Mouse (Mus musculus): Measurements from ENCODE around the gene Per2. TPM values are rescaled to one million over a fixed set of nuclear protein-coding genes. Genes with fewer than 3 reads are reported as not detected.
A peak's percentile ranks its signal among the peaks of the same experiment; 100 is the strongest.

Gene Per2
- 3.2 and 4.1 TPM in 2 replicates for polyA plus RNA-seq (2014; fragmentation: Nextera tagmentation; extraction: Ambion mirVana)

DNA sequence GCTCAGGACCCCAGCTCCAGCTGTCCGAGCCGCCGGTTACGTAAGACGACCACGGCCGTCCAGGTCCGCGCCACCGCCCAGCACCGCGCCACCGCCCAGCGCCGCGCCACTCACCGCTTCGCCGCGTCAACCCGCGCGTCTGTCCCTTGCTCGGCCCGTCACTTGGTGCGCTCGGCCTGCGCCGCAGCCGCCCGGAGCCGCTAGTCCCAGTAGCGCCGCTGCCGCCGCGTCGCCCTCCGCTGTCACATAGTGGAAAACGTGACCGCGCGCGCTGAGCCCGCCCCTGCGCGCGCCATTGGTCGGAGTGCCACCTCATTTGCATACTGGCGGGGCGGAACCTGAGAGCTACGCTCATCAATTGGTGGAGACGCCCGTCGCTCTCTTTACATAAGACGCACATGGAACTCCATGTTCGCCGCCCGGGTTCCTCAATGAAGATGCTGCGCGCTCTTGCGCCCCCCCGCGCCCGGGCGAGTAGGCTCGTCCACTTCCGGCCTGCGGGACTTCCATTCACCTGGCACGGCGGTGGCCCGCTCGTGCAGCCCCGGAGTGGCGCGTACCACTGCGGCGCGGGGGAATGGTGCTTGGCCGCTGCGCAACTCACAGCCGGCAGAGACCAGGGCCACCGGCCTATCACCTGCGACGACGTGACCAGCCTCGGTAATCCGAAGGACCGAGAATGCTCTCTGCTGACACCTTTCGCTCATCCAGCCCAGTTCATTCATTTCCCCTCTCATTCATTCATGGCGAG is at the start of gene Per2:
TSS of gene Per2 (minus strand) at position 266 of the 751 bp plus-strand sequence.
- DNase-seq (ENCODE audit: low spot score), result peak; percentile 100
- H3K4me2 ChIP-seq (ENCODE audit: low read depth), result peak within 1 kb of the TSS; percentile 74
- H3K36me3 ChIP-seq (ENCODE audit: control insufficient read depth, insufficient read depth, low read length), result no peaks in the 10 kb centered on the region
- ATAC-seq (ENCODE audit: insufficient read depth, low FRiP score, low TSS enrichment), result peak; percentile 97
- peaks cover 23% of the 10 kb centered on the region for H3K4me1 ChIP-seq (ENCODE audit: control insufficient read depth, insufficient read depth, low read length)
- H3K9me3 ChIP-seq (ENCODE audit: control insufficient read depth, low read length), result no peaks in the 10 kb centered on the region
- H3K27me3 ChIP-seq (ENCODE audit: control insufficient read depth, insufficient read depth, low read length), result 0 out of 2 replicates have a peak, but pooled peaks cover 2% of the 10 kb centered on the region
- H3K4me3 ChIP-seq (ENCODE audit: low read depth, low read length), result peak within 1 kb of the TSS; percentile 61
- H3K9ac ChIP-seq (ENCODE audit: low read length), result peak within 1 kb of the TSS; percentile 57
- under 1% methylated on average over 91 of the region's 91 CpGs for WGBS
- peak within 1 kb of the TSS; percentile 60 for H3K27ac ChIP-seq (ENCODE audit: low read depth, low read length)

DNA sequence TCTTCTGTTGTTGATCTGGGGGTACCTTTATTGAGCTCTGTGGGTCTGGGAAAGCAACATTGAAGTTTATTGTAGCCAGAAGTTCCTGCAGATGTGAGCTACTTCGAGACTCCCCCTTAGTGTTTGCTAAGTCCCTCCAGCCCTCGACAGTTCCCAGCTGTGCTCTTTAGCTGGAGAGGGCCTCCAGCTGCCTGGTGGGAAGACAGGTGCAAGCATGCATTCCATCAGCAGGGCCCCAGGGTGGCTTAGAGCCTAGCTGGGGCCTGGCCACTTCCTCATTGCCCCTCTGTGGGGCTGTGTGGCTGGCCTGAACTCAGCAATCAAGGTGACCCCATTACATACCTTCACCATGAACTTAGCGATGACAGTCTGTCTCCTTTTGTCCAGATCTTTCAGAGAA is 45.5 kb upstream of the Per2 start:
- Histone ChIP-seq H3K9ac (ENCODE audit: low read length) (no peak overlapping the region), H3K27ac (ENCODE audit: low read depth, low read length) (no peak overlapping the region), H3K4me1 (ENCODE audit: control insufficient read depth, insufficient read depth, low read length) (no peaks in the 10 kb centered on the region), H3K27me3 (ENCODE audit: control insufficient read depth, insufficient read depth, low read length) (no peaks in the 10 kb centered on the region), H3K4me3 (ENCODE audit: low read depth, low read length) (no peak overlapping the region), H3K4me2 (ENCODE audit: low read depth) (no peak overlapping the region), H3K9me3 (ENCODE audit: control insufficient read depth, low read length) (no peaks in the 10 kb centered on the region), H3K36me3 (ENCODE audit: control insufficient read depth, insufficient read depth, low read length) (peaks cover 7% of the 10 kb centered on the region)
- no peak for ATAC-seq (ENCODE audit: insufficient read depth, low FRiP score, low TSS enrichment)
- WGBS, result 76% methylated on average over 3 of the region's 3 CpGs
- DNase-seq (ENCODE audit: low spot score), result no peak

DNA sequence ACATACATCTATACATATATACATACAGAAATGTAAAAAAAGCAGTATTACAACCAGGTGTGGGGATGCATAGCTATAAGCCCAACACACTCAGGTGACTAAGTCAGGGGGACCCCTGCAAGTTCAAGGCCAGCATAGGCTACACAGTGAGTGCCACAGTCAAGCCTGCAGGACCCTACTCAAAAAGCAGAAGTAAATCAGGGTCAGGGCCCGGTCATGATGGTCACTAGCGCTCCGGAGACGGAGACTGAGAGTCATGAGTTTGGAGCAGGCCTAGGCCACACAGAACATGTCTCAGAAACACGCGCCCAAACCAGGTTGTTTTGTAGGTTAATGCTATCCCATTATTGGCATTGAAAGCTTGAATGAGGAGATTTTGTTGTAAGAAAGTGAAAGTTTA is 39.5 kb upstream of the Per2 start:
- Histone ChIP-seq H3K4me1 (ENCODE audit: control insufficient read depth, insufficient read depth, low read length) (peaks cover 6% of the 10 kb centered on the region), H3K27me3 (ENCODE audit: control insufficient read depth, insufficient read depth, low read length) (no peaks in the 10 kb centered on the region), H3K9me3 (ENCODE audit: control insufficient read depth, low read length) (no peaks in the 10 kb centered on the region), H3K36me3 (ENCODE audit: control insufficient read depth, insufficient read depth, low read length) (peaks cover 5% of the 10 kb centered on the region), H3K4me2 (ENCODE audit: low read depth) (no peak overlapping the region), H3K27ac (ENCODE audit: low read depth, low read length) (no peak overlapping the region), H3K9ac (ENCODE audit: low read length) (no peak overlapping the region), H3K4me3 (ENCODE audit: low read depth, low read length) (no peak overlapping the region)
- no peak for ATAC-seq (ENCODE audit: insufficient read depth, low FRiP score, low TSS enrichment)
- DNase-seq (ENCODE audit: low spot score), result no peak
- 95% methylated on average over 6 of the region's 6 CpGs for WGBS

DNA sequence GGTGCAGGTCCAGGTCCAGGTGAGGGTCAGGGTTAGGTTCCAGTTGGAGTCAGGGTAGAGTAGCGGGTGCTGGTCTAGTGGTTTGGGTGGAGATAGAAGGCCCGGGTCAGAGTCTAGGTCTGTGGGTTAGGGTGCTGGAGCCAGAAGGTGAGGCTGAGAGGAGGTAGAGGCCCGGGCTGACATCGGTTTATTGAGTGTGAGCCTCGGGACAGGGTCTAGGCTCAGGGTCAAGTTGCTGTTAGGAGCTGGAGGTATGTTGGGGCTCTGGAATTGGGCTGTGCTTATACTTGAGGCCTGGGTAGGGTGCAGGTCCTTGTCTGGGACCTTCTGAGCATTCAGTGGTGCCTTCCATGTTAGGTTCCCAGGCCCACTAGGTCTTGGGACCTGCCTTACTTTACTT is 36.2 kb upstream of the Per2 start:
- Histone ChIP-seq H3K4me3 (ENCODE audit: low read depth, low read length) (peak overlapping the region; percentile 96), H3K27ac (ENCODE audit: low read depth, low read length) (no peak overlapping the region), H3K36me3 (ENCODE audit: control insufficient read depth, insufficient read depth, low read length) (no peaks in the 10 kb centered on the region), H3K4me1 (ENCODE audit: control insufficient read depth, insufficient read depth, low read length) (peaks cover 6% of the 10 kb centered on the region), H3K4me2 (ENCODE audit: low read depth) (peak overlapping the region; percentile 69), H3K27me3 (ENCODE audit: control insufficient read depth, insufficient read depth, low read length) (no peaks in the 10 kb centered on the region), H3K9ac (ENCODE audit: low read length) (peak overlapping the region; percentile 84), H3K9me3 (ENCODE audit: control insufficient read depth, low read length) (no peaks in the 10 kb centered on the region)
- ATAC-seq (ENCODE audit: insufficient read depth, low FRiP score, low TSS enrichment), result 0 out of 2 replicates have a peak, but pooled peaks have one; percentile 1
- DNase-seq (ENCODE audit: low spot score), result no peak
- 55% methylated on average over 5 of the region's 5 CpGs for WGBS

DNA sequence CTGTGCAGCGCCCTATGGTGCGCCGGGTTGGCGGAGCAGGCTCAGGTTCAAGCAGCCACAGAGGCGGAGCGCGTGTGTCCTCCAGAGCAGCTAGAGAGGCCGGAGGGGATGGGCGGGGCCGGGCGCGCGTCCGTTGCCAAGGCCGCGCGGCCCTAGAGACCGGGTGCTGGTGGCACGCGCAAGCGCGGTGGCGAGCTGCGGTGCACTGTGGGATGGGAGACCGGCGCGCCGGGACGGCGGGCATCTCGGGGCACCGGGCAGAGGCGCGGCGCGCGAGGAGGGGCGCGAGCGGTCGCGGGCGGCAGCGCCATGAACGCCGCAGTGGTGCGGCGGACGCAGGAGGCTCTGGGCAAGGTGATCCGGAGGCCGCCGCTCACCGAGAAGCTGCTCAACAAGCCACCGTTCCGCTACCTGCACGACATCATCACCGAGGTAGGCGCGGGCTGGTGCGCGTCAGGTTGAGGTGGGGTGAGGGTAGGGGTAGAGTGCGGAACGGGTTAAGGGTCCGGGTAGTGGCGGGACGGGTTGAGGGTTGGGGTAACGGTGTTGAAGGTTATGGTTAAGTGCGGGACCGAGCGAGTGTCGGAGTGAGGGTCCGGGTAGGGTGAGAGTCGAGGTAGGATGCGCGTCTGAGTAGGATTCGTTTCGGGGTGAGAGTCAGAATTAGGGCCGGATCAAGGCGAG is 35.5 kb upstream of the Per2 start, which contains the start of gene Traf3ip1:
TSS of gene Traf3ip1 (plus strand) at position 191 of the 684 bp plus-strand sequence.
- ATAC-seq (ENCODE audit: insufficient read depth, low FRiP score, low TSS enrichment), result peak; percentile 97
- DNase-seq (ENCODE audit: low spot score), result peak; percentile 95
- Histone ChIP-seq H3K4me2 (ENCODE audit: low read depth) (peak within 1 kb of the TSS; percentile 69), H3K9me3 (ENCODE audit: control insufficient read depth, low read length) (no peaks in the 10 kb centered on the region), H3K27me3 (ENCODE audit: control insufficient read depth, insufficient read depth, low read length) (no peaks in the 10 kb centered on the region), H3K4me1 (ENCODE audit: control insufficient read depth, insufficient read depth, low read length) (peaks cover 6% of the 10 kb centered on the region), H3K27ac (ENCODE audit: low read depth, low read length) (no peak within 1 kb of the TSS), H3K9ac (ENCODE audit: low read length) (peak within 1 kb of the TSS; percentile 84), H3K4me3 (ENCODE audit: low read depth, low read length) (peak within 1 kb of the TSS; percentile 96), H3K36me3 (ENCODE audit: control insufficient read depth, insufficient read depth, low read length) (no peaks in the 10 kb centered on the region)
- WGBS, result under 1% methylated on average over 61 of the region's 79 CpGs

DNA sequence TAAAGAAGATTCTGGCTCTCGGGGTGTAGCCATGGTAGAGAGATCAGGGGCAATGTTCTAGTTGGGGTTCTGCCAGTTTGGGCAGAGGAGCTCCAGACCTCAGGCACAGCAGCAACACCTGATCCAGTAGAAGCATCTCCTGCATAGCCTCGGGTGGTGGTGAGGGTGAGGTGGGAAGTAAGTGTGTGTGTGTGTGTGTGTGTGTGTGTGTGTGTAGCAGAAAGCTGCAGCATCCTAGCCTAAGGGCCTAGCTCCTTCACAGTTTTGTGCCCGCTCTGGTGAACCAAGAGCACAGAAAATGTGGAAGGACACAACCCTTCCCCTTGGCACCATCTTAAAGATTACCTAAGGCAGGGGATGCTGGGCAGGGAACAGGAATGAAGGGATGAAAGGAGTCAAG is 34.8 kb upstream of the Per2 start:
- ATAC-seq (ENCODE audit: insufficient read depth, low FRiP score, low TSS enrichment), result 0 out of 2 replicates have a peak, but pooled peaks have one; percentile 11
- H3K9ac ChIP-seq (ENCODE audit: low read length), result no peak overlapping the region
- WGBS, result 55% methylated on average over 3 of the region's 3 CpGs
- peak overlapping the region; percentile 96 for H3K4me3 ChIP-seq (ENCODE audit: low read depth, low read length)
- no peaks in the 10 kb centered on the region for H3K27me3 ChIP-seq (ENCODE audit: control insufficient read depth, insufficient read depth, low read length)
- no peaks in the 10 kb centered on the region for H3K9me3 ChIP-seq (ENCODE audit: control insufficient read depth, low read length)
- H3K4me1 ChIP-seq (ENCODE audit: control insufficient read depth, insufficient read depth, low read length), result peaks cover 6% of the 10 kb centered on the region
- peak overlapping the region; percentile 69 for H3K4me2 ChIP-seq (ENCODE audit: low read depth)
- DNase-seq (ENCODE audit: low spot score), result no peak
- no peaks in the 10 kb centered on the region for H3K36me3 ChIP-seq (ENCODE audit: control insufficient read depth, insufficient read depth, low read length)
- no peak overlapping the region for H3K27ac ChIP-seq (ENCODE audit: low read depth, low read length)

DNA sequence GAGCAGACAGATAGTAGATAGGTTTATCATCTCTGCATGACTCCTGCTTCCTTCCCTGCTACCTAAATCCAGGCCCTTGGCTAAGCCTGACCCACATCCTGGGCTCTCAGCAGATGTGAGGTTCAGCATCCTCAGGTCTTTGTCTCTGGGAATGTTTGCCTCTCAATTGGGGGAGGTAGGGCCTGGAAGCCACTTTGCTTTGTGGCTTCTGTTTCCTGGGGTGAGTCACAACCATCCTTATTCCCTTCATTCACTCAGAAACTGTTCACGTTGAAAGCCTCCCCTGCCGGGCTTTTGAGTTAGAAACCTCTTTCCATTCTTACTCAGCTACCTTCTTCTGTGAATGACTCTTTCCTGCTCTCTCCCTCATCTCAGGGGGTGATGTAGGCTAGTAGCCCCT is 33.6 kb upstream of the Per2 start:
- no peak overlapping the region for H3K4me2 ChIP-seq (ENCODE audit: low read depth)
- no peak overlapping the region for H3K27ac ChIP-seq (ENCODE audit: low read depth, low read length)
- DNase-seq (ENCODE audit: low spot score) (no peak), ATAC-seq (ENCODE audit: insufficient read depth, low FRiP score, low TSS enrichment) (no peak)
- H3K36me3 ChIP-seq (ENCODE audit: control insufficient read depth, insufficient read depth, low read length), result no peaks in the 10 kb centered on the region
- H3K27me3 ChIP-seq (ENCODE audit: control insufficient read depth, insufficient read depth, low read length), result no peaks in the 10 kb centered on the region
- peaks cover 6% of the 10 kb centered on the region for H3K4me1 ChIP-seq (ENCODE audit: control insufficient read depth, insufficient read depth, low read length)
- no peak overlapping the region for H3K9ac ChIP-seq (ENCODE audit: low read length)
- H3K4me3 ChIP-seq (ENCODE audit: low read depth, low read length), result no peak overlapping the region
- WGBS, result 19% methylated on average over 2 of the region's 2 CpGs
- no peaks in the 10 kb centered on the region for H3K9me3 ChIP-seq (ENCODE audit: control insufficient read depth, low read length)

DNA sequence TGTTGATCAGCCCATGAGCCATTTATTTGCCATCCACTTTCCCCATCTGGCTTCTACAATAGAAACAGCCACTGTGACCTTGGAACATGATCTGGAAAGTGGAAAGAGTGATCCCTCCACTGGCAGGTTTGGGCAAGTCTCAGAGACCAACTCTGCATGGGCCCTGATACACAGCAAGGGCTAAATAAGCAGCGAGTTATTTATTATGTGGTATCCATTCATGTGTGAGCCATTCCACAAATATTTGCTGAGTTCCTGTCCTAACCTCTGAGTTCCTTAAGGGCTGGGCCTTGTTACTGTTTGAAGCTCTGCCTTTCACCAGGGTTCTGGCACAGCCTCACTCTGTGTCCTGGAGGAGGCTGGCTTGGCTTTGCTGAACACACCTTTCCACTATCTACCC is 31.2 kb upstream of the Per2 start:
- H3K9me3 ChIP-seq (ENCODE audit: control insufficient read depth, low read length), result no peaks in the 10 kb centered on the region
- no peak for ATAC-seq (ENCODE audit: insufficient read depth, low FRiP score, low TSS enrichment)
- no peak overlapping the region for H3K27ac ChIP-seq (ENCODE audit: low read depth, low read length)
- H3K27me3 ChIP-seq (ENCODE audit: control insufficient read depth, insufficient read depth, low read length), result no peaks in the 10 kb centered on the region
- no peak overlapping the region for H3K4me2 ChIP-seq (ENCODE audit: low read depth)
- H3K4me3 ChIP-seq (ENCODE audit: low read depth, low read length), result no peak overlapping the region
- 72% methylated on average over 1 of the region's 1 CpGs for WGBS
- DNase-seq (ENCODE audit: low spot score), result no peak
- no peak overlapping the region for H3K9ac ChIP-seq (ENCODE audit: low read length)
- peaks cover 3% of the 10 kb centered on the region for H3K4me1 ChIP-seq (ENCODE audit: control insufficient read depth, insufficient read depth, low read length)
- no peaks in the 10 kb centered on the region for H3K36me3 ChIP-seq (ENCODE audit: control insufficient read depth, insufficient read depth, low read length)

Measured in neural tube, embryonic 11.5 days (tissue).